Mouse (Mus musculus): ENCODE results near the gene Lhcgr.
"Not testable (repeated sequence)": the region's sequence is repeated elsewhere in the genome, so short reads cannot be mapped to it uniquely, and the experiment has no call there.

The Lhcgr gene

DNA sequence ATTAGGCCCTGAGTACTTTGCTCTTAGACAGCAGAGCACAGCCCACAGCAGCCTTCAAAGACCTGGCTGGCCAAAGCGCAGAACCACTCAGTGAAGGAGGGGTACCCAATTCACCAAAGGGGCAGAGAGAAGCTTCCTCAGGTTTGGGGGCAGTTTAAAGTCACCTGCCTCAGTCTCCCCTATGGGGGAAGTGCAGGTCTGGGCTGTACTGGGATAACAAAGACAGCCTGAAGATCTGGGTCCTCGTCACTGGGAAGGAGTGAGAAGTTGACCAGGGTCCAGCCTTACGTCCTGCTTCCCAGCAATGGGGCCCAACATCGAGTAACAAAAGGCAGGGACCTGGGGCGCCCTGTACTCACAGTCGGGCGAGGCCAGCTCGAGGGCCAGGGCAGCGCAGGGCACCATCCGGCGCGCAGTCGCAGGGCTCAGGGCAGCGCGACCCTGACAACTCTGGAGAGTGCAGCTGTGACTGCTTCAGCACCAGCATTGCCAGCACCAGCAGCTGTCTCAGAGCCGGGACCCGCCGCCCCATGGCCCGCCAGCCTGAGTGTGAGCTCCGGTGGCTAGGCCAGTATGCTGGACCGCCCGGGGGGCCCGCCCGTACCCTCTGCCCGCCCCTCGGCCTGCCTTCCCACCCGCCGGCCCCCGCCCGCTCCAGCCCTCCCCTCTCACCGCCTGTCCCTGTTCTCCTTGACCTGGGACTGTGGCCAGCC is at the start of gene Lhcgr:
Gene Lhcgr (minus strand): TSS at position 551 of the 713 bp plus-strand sequence.
- DNase-seq: no peak

DNA sequence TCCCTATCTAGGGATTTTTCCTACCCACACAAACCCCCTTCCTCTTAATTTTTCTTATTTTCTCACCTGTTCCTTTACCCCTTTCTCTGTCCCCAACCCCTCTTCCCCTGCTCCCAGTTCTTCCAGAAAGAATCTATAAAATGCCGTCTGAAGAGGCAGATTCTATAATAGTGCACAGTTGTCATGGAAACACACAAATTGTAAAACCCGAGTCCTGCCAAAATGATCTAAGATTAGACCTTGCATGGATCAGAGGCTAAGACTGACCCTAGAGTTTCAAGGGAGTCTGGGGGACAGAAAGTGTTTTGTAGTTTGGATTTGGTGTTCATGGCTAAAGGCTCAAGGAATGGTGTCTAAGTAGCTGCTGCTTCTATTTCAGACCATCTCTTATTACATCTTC is 25.8 kb upstream of the Lhcgr start:
- DNase-seq: no peak

DNA sequence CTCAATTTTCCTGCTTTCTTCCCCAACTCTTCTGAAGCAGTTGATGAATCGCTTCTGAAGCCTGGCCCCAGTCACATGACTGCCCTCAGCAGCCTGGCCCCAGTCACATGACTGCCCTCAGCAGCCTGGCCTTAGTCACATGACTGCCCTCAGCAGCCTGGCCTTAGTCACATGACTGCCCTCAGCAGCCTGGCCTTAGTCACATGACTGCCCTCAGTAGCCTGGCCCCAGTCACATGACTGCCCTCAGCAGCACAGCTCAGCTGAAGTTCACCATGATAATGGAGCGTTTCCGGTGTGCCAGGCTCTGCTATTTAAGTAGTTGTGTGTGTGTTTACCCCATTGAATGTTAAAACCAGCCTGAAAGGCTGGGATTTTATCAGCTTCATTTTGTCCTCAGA is 21.2 kb upstream of the Lhcgr start:
- DNase-seq: not testable (repeated sequence)

DNA sequence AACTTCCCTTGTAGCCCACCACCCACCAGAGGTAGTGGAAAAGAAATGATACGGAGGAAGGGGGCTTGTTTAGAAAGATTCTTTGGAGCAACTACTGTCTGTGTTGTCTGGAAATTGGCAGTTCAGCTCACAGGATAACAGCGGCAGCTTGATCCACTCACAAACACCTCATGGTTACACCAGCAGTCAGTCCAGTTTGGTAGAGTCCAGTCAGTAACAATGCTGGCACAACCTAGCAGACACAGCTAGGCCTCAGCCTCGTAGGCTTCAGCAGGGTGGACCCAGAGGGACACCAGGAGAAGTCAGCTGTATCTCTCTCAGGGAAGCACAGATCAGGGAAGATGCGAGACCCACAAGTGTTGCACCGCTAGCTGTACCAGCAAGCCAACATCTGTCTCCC is 19.0 kb upstream of the Lhcgr start:
- no peak for DNase-seq

DNA sequence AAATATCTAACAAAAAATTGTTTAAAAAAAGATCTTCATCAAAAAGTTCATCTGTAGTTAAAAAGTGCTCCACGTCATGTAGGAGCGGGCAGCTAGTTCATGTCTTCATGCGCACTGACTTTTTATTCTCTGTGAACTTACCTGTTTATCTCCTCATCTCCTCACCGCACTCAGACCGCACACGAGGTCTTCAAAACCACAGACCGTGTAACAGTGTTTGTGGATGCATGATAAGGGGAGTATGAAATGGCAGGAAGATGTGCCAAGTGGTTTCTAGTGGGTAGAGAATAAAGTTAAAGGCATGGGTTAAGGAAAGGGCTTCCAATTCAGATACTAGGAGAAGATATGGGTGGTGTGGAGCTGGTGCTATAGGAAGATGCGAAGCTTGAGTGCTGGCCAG is 14.6 kb upstream of the Lhcgr start:
- no peak for DNase-seq

DNA sequence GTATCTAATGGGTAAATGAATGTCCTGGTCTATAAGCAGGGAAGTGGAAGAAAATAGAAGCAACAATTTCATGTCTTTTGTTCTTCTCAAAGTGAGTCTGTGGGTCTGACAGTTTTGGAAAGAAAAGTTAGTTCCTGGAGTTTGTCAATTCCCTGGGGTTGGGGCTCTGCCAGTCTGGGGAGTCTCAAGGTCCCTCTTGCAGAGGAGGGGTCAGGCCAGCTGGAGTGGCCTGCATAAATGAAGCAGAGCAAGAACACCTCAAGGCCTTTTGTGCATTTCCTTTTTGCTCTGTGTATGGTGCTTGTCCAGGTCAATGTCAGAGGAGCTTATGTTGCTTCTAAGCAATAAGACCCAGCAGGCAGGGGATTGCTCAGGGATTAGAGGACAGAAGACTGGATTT is 11.7 kb upstream of the Lhcgr start:
- DNase-seq: no peak

DNA sequence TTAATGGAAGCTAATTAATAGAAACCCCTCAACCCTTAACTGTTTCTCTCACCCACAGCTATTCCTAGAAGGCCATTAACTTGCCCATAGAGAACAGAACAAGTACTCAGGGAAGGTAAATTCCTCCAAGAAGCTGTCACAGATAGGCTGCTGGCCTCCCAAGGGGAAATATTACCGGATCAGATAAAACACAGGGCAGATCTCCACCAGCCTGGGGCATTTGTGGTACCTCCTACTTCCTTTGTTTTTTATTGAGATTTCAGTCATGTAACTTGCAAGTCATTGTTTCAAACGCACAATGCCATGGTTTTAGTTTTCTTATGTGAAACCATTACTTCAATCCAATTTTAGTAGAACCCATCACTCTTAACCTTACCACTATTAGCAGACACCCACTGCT is 1.1 kb downstream of the Lhcgr start:
- no peak for DNase-seq

DNA sequence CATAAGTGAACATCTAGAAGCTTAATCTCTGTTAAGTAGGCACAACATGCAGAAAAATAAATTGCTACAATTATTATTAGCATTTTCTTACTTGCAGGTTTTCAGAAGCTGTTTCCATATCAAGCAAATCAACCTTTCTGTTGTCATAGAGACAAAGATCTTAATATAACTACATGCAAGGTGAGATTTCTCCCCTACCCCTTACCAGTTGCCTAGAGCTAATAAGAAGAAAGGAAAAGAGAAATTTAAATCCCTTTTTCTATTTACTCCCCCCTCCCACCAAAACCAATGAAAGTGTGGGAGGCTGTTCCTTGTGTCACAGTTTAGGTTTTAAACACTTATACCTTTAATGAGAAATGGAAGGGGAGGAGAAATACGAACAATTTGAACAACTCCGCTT is 3.4 kb downstream of the Lhcgr start:
- no peak for DNase-seq

DNA sequence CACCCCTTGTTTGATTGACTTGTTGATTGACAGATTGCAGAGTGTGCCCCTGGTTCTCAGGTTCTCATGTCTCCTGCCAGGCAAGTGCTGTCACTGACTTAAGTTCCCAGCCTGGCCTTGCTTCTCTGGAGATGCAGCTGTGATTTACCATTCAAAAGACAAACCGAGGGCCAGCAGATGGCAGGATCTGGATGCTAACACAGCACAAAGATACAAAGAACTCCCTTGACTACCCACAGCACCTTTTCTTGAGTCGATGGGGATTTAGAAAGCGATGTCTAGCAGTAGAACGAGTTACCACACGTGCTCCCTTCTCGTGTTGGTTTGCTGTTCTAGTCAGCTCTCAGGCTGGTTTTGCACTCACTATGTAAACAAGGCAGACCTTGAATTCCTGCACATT is 4.9 kb downstream of the Lhcgr start:
- DNase-seq: no peak

DNA sequence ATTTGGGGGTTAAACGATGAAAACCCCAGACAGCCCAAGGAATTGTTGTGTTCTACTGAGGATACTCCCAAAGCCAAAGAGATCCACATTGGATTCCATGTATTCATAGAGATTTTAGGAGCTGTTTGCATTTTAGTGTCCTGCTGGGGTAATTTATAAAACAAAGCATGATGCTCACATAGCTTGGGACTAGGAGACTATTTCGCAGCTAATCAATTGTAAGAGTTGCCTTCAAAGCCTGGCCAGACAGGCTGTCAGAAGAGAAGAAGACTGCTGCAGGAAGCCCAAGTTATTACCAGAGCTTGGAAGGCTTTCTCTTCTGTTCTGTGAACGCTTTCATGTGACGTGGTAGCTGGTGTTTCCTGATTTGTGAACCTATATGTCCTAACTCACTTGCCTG is 5.4 kb downstream of the Lhcgr start:
- no peak for DNase-seq

DNA sequence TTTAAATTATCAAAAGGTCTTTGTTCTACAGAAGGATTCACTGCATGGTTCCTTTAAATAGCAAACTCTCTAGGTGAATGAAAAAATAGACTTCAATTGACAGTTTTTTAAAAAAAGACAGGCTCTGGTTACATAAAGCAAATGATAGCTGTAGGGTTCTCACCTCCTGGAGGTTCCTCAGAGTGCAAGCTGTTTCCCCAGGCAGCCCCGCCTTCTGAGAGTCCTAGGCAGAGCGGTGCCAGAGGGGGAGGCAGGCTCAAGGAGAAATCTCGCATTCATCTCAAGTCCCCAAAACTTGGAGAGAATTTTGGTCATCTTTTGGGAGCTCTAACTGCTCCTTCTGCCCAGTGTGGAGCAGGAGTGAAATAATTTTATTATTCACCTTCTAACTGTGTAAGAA is 12.6 kb downstream of the Lhcgr start:
- no peak for DNase-seq

DNA sequence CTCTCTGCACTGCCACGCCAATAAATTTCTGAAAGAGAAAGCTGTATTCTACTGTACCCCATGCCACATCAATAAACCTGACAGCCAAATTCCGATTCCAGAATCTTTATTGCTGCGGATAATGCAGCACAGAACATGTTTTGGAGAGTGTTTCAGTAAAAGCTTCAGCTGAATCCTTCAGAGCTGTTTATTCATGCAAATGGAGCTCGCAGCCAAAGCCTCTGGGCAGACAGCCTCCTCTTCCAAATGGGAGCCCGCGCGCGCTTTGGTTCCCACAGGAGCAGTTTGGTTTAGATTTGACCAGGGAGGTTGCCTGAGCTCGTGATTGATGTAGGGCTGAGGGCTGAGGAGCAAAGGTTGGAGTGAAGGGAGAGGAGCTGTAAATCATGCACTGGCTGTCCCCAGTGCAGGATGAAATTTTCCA is 17.7 kb downstream of the Lhcgr start:
- DNase-seq: no peak

DNA sequence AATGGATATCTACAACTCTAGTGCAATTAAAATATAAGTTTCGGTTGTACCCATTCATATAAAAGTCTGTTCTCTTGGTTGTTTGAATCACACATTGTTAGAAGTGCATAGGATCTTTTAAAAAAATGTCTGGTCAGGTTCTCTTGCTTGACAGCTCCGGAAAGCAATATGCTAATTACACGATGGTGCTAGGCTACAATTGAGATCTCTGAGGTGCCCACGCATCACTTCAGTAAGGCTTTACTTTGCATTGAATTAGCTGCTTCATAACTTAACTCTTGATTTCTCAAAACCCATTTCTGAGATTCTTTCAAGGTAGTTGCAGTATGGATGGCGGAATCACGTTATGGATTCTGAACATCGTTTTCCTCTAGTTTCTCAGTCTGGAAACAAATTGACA is 21.7 kb downstream of the Lhcgr start:
- no peak for DNase-seq

DNA sequence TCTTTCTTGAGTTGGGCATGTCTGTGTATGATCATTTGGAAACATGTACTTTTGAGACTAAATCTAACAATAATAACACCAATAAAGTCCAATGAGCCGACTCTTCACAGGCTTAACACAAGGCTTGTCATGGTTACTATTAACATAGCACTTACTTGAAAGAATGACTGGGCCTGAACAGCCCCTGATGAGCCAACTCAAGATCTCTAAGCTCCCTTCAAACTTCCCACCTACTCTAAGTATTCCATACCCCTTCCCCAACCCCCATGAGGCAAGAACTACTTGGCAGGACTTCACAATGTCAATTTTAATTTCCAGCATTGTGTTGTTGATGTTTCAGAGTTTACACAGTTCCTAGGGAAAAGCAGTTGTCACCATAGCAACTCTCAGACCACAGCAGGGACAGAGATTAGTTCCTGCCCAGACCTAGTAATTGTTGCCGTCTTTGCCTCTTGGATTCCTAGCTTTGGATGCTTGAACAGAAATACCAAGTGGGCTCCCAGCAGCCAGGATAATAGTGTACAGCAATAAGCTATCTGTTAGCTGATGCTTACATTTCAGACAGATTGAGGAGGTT is 22.4 kb downstream of the Lhcgr start:
- no peak for DNase-seq

DNA sequence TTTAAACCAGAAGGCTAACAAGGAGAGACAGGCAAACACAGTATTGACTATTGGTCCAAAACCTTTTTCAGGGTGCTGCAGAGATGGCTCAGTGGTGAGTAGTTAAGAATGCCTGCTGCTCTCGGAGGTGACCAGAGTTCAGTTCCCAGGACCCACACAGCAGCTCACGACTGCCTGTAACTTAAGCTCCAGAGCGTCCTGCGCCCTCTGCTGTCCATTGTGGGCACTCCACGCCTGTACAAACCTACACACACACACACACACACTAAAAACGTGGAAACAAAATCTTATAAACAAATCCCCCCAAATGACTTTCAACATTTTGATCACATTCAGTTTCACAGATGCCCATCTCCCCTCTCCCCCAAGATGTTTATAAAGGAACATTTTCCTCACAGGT is 24.9 kb downstream of the Lhcgr start:
- DNase-seq: no peak

DNA sequence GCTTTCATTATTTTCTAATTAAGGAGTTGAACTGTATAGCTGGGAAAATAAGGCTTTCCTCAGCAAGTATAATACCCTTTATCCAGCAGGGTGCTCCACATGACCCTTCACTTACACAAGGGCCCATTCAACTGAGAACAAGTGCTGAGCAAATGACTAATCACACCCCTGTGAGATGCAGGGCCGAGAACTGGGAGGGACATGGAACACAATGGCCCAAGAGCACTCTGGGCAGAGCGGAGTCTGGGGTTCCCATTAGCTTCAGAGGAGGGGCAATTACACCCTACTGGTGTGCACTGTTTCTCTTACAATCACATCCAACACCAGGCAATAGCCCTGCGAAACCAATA is 27.7 kb downstream of the Lhcgr start:
- no peak for DNase-seq

DNA sequence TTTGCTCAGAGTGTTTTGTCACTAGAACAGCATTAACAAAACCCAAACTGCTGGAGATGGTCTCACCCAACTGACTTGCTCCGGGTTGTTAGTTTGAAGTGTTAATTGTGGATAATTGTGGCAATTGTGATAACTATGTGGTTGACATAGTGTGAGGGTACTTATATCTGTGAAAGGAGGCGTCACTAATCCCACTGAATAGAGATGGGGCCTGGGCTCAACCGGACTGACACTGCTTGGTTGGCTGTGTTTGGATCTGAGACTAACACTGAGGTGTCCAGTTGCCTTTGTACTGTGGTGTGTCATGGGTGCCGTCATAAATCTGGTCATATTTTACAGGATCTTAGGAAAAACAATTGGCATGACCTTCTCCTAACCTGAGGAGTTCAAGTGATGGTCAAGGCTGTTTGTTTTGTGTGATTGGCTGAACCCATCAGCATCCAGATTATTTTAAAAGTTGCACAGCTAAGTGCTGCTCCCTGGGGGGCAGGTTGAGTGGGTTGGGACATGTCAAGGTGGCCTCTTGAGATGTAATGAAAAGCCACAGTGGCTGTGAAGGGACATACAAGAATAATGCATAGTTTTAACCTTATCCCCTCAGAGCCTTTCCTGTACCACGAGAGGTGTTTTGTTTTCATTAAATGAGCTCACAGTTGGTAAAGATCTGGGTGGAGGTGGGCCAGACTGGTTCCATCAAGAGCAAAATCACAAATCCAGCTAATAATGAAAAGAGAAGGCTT is 28.2 kb downstream of the Lhcgr start:
- no peak for DNase-seq

DNA sequence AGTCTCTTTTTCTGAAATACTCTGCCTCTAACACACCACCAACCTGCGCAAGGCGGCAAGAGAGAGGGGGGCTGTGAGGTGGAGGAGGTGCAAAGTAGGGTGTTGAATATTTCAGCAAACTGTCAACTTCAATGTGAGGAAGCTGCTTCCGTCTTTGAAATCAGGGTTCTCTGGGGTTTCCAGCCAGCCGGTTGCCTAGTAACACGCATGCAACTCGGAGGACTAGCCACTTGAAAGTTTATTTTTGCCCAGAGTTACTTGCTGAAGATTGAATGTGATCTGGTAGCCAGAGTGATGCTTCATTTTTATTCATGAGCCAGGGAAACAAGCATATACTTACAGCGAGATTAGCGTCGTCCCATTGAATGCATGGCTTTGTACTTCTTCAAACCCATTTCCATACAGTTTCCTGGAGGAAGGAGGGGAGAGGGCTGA is 33.8 kb downstream of the Lhcgr start:
- no peak for DNase-seq

DNA sequence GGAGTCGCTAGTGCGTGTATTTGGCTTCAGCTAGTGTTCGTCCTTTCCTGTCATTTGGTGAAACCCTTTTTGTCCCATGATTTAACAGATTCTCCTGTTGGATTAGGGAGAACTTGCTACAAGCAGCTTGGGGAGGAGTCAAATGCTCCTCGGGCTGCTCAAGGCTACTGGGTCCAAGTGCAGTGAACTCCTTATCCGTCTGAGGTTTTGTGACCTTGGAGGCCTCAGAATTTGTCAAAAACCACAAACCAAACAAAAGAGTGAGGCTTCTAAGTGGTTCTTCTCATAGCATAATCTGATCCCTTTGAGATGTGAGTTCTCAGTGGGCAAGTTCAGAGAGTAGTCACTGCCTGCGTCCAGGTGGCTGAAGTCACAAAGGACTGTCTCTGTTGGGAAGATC is 36.0 kb downstream of the Lhcgr start:
- no peak for DNase-seq

DNA sequence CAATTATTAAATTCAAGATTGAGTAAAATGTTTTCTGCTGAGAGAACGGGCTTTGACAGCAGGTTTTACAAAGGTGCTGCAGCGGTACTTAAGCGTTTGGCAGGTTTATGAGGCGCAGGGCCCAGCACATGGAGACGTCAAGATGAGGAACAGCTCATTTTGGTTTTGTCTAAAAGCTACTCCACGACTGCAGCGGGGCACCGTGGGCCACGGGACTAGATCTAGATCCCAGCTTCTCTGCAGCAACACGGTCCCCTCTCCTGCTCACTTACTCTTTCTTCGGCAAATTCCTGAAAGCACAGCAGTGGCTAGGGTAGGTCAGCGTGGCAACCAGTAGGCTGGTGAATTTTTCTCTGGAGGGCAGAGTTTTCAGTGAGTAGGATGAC is 38.3 kb downstream of the Lhcgr start:
- DNase-seq: no peak

DNA sequence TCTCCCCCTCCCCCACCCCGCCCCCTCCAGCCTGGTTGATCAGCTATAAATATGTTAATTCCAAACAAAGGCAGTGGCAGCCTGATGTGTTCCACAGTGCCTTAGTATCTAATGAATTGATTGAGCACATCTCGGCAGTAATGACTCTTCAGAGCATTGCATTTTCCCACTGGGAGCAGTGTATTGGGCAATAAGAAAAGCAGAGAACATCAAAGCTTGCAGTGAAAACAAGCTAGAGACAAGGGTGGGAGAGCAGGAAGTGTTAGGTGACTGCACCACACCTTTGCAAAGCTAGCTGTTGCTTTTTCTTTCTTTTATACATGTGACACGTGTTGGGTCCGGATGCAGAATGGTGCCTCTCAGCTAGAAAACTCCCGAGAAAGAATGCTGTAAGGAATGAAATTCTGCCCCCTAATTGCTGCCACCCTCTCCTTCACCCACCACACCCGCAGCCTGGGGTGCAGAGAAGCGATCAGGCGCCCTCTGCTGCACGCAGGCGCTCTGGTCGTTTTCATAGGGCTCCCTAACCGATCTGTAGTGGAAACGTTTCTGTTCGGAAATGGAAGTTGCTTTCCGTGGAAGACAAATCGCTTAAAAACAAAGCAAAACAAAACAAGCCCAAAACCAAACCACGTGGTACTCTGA is 38.8 kb downstream of the Lhcgr start:
- DNase-seq: no peak

DNA sequence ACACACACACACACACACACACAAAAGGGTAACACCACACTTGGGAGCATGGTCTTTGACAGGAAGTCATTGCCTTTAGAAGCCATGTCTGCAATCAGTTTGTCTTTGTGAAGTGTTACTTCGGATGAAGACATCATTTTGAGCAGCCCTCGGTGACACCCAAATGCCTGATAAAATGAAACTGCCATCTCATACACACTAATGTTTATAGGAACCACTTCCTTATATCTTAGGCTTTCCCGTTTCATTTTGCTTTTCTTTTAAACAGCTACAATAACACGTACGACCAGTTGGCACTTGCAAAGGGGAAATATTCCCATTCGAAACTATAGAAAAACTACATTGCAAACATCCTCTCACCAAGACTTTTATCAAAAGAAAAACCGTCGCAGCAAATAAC is 42.1 kb downstream of the Lhcgr start:
- DNase-seq: no peak

DNA sequence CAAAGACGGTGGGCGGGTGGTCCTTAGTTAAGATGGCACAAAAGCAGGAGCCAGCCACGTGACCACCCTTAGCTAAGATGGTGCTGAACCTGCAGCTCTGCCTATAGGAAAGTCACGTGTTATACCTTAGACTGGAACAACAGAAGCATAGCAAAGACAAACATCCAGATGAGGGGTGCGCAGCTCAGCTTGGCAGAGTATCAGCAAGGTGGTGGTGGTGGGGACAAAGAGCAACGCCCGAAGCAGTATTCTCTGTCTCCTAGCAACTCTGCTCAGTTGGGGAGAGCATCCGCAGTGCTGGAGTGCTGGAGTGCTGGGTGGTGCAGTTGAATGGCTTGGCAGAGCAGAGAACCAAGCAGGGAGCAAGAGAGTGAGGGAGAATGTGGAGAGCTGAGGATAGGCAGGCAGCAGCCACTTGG is 85.5 kb downstream of the Lhcgr start:
- DNase-seq: no peak

DNA sequence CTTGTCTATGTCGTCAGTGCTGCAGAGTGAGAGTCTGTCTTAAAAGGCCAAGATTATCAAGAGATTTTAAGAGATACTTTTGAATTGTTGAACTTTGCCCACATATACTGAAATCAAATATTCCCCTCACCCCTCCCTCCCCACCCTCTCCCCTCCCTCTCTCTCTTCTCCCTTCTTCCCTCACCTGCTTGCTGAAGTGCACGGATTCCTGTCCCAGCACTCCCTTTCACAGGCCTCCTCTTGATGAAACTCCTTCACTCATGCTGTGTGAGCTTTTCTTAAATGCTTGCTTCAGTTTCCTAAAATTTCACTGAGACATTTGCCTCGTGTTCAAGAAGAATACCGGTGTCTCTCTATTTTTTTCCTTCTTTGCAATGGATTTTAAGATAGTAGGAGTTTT is 88.7 kb downstream of the Lhcgr start:
- DNase-seq: no peak
